18 mouse cellular contexts compared by ENCODE assay signal in genomic region chr19:58872381-58873259, GRCm38 (mm10).
DNase-seq lines count a peak whose midpoint lies in the region; ATAC-seq and TF ChIP-seq lines count a peak whose summit lies in the region.
"Had no signal": no experiment of that assay in that cellular context is flagged by ENCODE, and none has a peak within 500 bp of the region (broad histone marks: within the 10 kb centered on the region; RNA-seq: fewer than 3 reads in every experiment).

No protein-coding gene starts in this region.

- no peaks in the 10 kb centered on the region for H3K4me1 ChIP-seq in midbrain, embryonic 11.5 days (ENCODE audit: control insufficient read depth, insufficient read depth, low read length)
- H3K4me1 ChIP-seq in midbrain, embryonic 15.5 days: no peaks in the 10 kb centered on the region
- H3K4me1 ChIP-seq: embryonic facial prominence, embryonic 12.5 days; forebrain, embryonic 15.5 days; hindbrain, embryonic 10.5 days had no signal

- H3K4me3 ChIP-seq in gastrocnemius, adult 2 months: no peak overlapping the region
- H3K4me3 ChIP-seq in midbrain, embryonic 11.5 days (ENCODE audit: low read depth, low read length): no peak overlapping the region
- no peak overlapping the region for H3K4me3 ChIP-seq in midbrain, embryonic 15.5 days
- H3K4me3 ChIP-seq: embryonic facial prominence, embryonic 12.5 days; forebrain, embryonic 15.5 days; heart, adult 2 months; heart, embryonic 12.5 days; hindbrain, embryonic 10.5 days had no signal

- H3K27ac ChIP-seq in gastrocnemius, adult 2 months: no peak overlapping the region
- no peak overlapping the region for H3K27ac ChIP-seq in midbrain, embryonic 11.5 days (ENCODE audit: low read depth, low read length)
- no peak overlapping the region for H3K27ac ChIP-seq in midbrain, embryonic 15.5 days
- H3K27ac ChIP-seq: embryonic facial prominence, embryonic 12.5 days; forebrain, embryonic 15.5 days; heart, adult 2 months; hindbrain, embryonic 10.5 days; hindbrain, embryonic 14.5 days had no signal

- WGBS in midbrain, embryonic 11.5 days: 78% methylated on average over 11 of the region's 11 CpGs
- WGBS in midbrain, embryonic 15.5 days: 85% methylated on average over 11 of the region's 11 CpGs

- intact Hi-C loops in gastrocnemius, adult 2 months (cut with DNase I): no loop called here

- no peak for ATAC-seq in midbrain, embryonic 11.5 days (ENCODE audit: low FRiP score)
- ATAC-seq in midbrain, embryonic 15.5 days (replicated peaks): no peak
- ATAC-seq: CD4-positive, CD25-positive, alpha-beta regulatory T cell, adult 4 months; forebrain, embryonic 15.5 days had no signal

- TF ChIP-seq CTCF in gastrocnemius, adult 2 months (IDR thresholded peaks at IDR 0.05): no peak

- no peak overlapping the region for H3K4me2 ChIP-seq in midbrain, embryonic 11.5 days
- H3K4me2 ChIP-seq in midbrain, embryonic 15.5 days: no peak overlapping the region
- H3K4me2 ChIP-seq: embryonic facial prominence, embryonic 12.5 days; forebrain, embryonic 15.5 days; heart, embryonic 12.5 days; hindbrain, embryonic 14.5 days had no signal

- no peaks in the 10 kb centered on the region for H3K9me3 ChIP-seq in midbrain, embryonic 11.5 days (ENCODE audit: control insufficient read depth, low read length)
- no peaks in the 10 kb centered on the region for H3K9me3 ChIP-seq in midbrain, embryonic 15.5 days
- H3K9me3 ChIP-seq: embryonic facial prominence, embryonic 12.5 days; forebrain, embryonic 15.5 days; heart, embryonic 12.5 days; hindbrain, embryonic 10.5 days had no signal

- DNase-seq in gastrocnemius, adult 2 months: peak; percentile 11
- no peak for DNase-seq in gastrocnemius, adult 8-10 months (ENCODE audit: low spot score in 2 of 2)
- peak; percentile 37 for DNase-seq in midbrain, embryonic 11.5 days (ENCODE audit: low spot score, missing footprints)
- peak; percentile 59 for DNase-seq in ZHBTc4 (ENCODE audit: low read depth, low spot score)
- DNase-seq in layer of hippocampus, adult 9-11 months: no peak
- DNase-seq in layer of hippocampus, adult 9-10 months (ENCODE audit: low spot score): no peak
- DNase-seq: cerebellum, adult 11-12 months; cerebellum, adult 9-10 months; cerebellum, postnatal 25 days; gastrocnemius, postnatal 14 days; heart, adult 2 months had no signal

- no peak overlapping the region for H3K9ac ChIP-seq in midbrain, embryonic 11.5 days (ENCODE audit: low read length)
- H3K9ac ChIP-seq in midbrain, embryonic 15.5 days: no peak overlapping the region
- H3K9ac ChIP-seq: embryonic facial prominence, embryonic 12.5 days; forebrain, embryonic 15.5 days; heart, embryonic 12.5 days; hindbrain, embryonic 14.5 days had no signal

- H3K27me3 ChIP-seq in midbrain, embryonic 11.5 days (ENCODE audit: control insufficient read depth, insufficient read depth, low read length): no peaks in the 10 kb centered on the region
- H3K27me3 ChIP-seq in midbrain, embryonic 15.5 days (replicated peaks): no peaks in the 10 kb centered on the region
- H3K27me3 ChIP-seq: embryonic facial prominence, embryonic 12.5 days; forebrain, embryonic 15.5 days; heart, embryonic 12.5 days had no signal

- no peaks in the 10 kb centered on the region for H3K36me3 ChIP-seq in midbrain, embryonic 11.5 days (ENCODE audit: control insufficient read depth, insufficient read depth, low read length)
- H3K36me3 ChIP-seq in midbrain, embryonic 15.5 days (replicated peaks): no peaks in the 10 kb centered on the region
- H3K36me3 ChIP-seq: embryonic facial prominence, embryonic 12.5 days; forebrain, embryonic 15.5 days; heart, embryonic 12.5 days; hindbrain, embryonic 10.5 days had no signal

Comparison
In these comparisons a context has a peak if more than half of its experiments do, and no peak if none do; other contexts are left out.
1. DNase-seq: peak in gastrocnemius, adult 2 months (single experiment), midbrain, embryonic 11.5 days (single experiment) and ZHBTc4 (single experiment); none in gastrocnemius, adult 8-10 months (0 of 2), layer of hippocampus, adult 9-11 months (single experiment) and layer of hippocampus, adult 9-10 months (single experiment).